Mouse (Mus musculus) intestine, embryonic 14.5 days (tissue): ENCODE measurements around the gene Cyb5d1. TPM values are rescaled to one million over a fixed set of nuclear protein-coding genes. Genes with fewer than 3 reads are reported as not detected.

Experiments used
- ATAC-seq: fragments of 200-750 bp; cut with Nextera tagmentation; replicated peaks from 2 replicates; pipeline ENCODE4 v1.8.0; 2017; ENCODE audit warnings: low read depth, moderate number of reproducible peaks, moderate TSS enrichment, moderate library complexity; ENCODE audit not compliant: low FRiP score, low TSS enrichment
- DNase-seq: peaks from one replicate; pipeline ENCODE4 v3.0.0-alpha.2; 2018; ENCODE audit warnings: low spot score
- H3K27ac ChIP-seq: fragments of 300-500 bp; sonication (generic); 2 replicates; pipeline ENCODE4 v1.5.1; 2014; ENCODE audit warnings: low read depth, mild to moderate bottlenecking, control low read depth
- H3K27me3 ChIP-seq: fragments of 300-500 bp; sonication (generic); replicated peaks from 2 replicates; pipeline ENCODE4 v1.6.1; 2014; ENCODE audit warnings: low read length, control low read depth; ENCODE audit not compliant: control insufficient read depth, insufficient read depth
- H3K36me3 ChIP-seq: fragments of 300-500 bp; sonication (generic); 2 replicates; pipeline ENCODE4 v1.6.1; 2014; ENCODE audit warnings: low read length, control low read depth; ENCODE audit not compliant: control insufficient read depth, insufficient read depth
- H3K4me1 ChIP-seq: fragments of 300-500 bp; sonication (generic); replicated peaks from 2 replicates; pipeline ENCODE4 v1.6.1; 2014; ENCODE audit warnings: low read length, control low read depth, mixed read lengths; ENCODE audit not compliant: control insufficient read depth, insufficient read depth
- H3K4me2 ChIP-seq: fragments of 300-500 bp; sonication (generic); 2 replicates; pipeline ENCODE4 v1.6.1; 2014; ENCODE audit warnings: low read length
- H3K4me3 ChIP-seq: fragments of 300-500 bp; sonication (generic); 2 replicates; pipeline ENCODE4 v1.5.1; 2014; ENCODE audit warnings: low read depth, low read length, control low read depth, mixed read lengths
- H3K9ac ChIP-seq: fragments of 300-500 bp; sonication (generic); 2 replicates; pipeline ENCODE4 v1.6.1; 2014; ENCODE audit warnings: mild to moderate bottlenecking, low read length
- H3K9me3 ChIP-seq: fragments of 300-500 bp; sonication (generic); 2 replicates; pipeline ENCODE4 v1.6.1; 2016; ENCODE audit warnings: low read length, control low read depth; ENCODE audit not compliant: control insufficient read depth
- whole genome bisulfite sequencing: fragments of 180-500 bp; shearing (Covaris S2); extraction: QIAGEN DNeasy Blood & Tissue Kit; methylation state at CpG from one replicate; pipeline ENCODE4 v1.1.7; 2014; 5-methylcytosine and 5-hydroxymethylcytosine counted together
- polyA plus RNA-seq: library from polyadenylated mRNA; unstranded; fragments of >200 nt; fragmentation: Nextera tagmentation; extraction: Ambion mirVana; gene quantifications from 2 replicates; pipeline ENCODE4 v1.2.1, GENCODE M21; 2014

The Cyb5d1 gene
- polyA plus RNA-seq, 1 experiment from 2014 or later, result 23.8 TPM

DNA sequence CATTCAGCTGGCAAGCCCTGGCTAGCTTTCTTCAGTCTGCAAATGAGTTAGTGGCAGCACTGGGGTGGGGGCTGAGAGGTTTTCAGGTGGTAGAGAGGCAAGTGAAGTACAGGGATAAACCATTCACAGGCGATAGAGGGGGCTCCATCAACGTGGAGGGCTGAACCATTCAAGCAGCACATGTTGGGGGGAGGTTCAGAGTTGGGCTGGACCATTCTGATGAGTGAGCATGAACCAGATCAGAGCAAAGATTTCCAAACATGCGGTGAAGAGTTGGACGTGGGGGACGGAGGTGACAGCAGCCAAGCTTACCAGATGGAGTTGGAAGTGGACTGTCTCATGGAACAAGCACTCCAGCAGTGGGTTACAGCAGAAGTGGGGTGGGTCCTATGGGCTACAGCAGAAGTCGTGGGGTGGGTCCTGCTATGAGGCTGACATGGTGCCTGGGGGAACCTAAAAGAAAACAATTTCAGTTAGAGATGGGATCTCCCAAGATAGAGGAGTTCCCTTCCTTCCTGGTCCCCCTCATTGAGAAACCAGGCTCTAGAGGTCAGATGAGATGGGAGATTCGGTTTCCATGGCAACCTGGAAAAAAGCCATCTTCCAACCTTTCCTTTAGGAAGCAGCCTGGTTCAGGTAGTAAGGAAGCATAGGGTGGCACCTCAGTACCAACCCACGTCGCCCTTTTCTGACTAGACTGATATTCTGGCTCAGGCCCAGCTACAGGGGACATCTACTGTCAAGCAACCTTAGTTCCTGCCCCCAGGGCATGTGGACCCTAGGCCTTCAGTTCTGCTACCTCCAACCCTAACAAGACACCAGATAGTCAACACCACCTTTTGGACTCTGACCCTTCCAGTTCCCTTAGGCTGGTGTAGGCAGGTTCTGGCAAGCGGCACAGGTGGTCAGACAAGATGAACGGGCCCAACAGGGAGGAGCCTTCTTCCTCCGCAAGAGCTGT lies 18.1 kb upstream of the Cyb5d1 start, which contains the start of gene Kdm6b:
Kdm6b (minus strand) TSS at position 455 of the 961 bp plus-strand sequence.
- peaks cover 44% of the 10 kb centered on the region for H3K4me1 ChIP-seq
- H3K9me3 ChIP-seq, result no peaks in the 10 kb centered on the region
- H3K4me3 ChIP-seq, result peak within 1 kb of the TSS; percentile 90
- H3K27ac ChIP-seq, result peak within 1 kb of the TSS; percentile 86
- H3K9ac ChIP-seq, result peak within 1 kb of the TSS; percentile 90
- H3K27me3 ChIP-seq, result no peaks in the 10 kb centered on the region
- peaks cover 15% of the 10 kb centered on the region; the same call in 1 of the 2 replicates for H3K36me3 ChIP-seq
- DNase-seq, result peak; percentile 69
- no peak for ATAC-seq
- 25% methylated on average over 12 of the region's 12 CpGs for WGBS
- peak within 1 kb of the TSS; percentile 85 for H3K4me2 ChIP-seq

DNA sequence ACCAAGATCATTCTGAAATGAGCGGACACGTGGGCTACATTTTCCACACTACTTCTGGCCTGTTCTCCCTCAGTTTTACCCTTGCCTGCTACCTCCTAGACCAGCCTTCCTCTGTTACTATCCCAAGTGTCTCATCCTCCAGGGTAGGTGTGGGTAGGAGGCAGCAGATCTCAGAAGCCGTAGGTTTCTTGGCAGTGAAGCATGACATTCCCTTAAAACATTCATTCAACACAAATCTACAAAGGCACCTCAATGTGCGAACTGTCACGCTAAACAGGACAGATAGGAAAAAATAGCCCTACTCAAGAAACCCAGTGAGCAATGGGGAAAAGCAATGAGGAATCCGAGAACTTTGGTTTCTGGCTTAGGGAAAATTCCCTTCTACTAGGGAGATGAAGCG lies 17.1 kb upstream of the Cyb5d1 start:
- Histone ChIP-seq H3K9ac (peak overlapping the region; percentile 3; the same call in 1 of the 2 replicates), H3K4me2 (peak overlapping the region; percentile 85), H3K36me3 (peaks cover 21% of the 10 kb centered on the region), H3K27me3 (no peaks in the 10 kb centered on the region), H3K4me3 (no peak overlapping the region), H3K9me3 (no peaks in the 10 kb centered on the region), H3K4me1 (peaks cover 52% of the 10 kb centered on the region), H3K27ac (no peak overlapping the region)
- DNase-seq (no peak), ATAC-seq (no peak)
- WGBS, result 55% methylated on average over 7 of the region's 7 CpGs

DNA sequence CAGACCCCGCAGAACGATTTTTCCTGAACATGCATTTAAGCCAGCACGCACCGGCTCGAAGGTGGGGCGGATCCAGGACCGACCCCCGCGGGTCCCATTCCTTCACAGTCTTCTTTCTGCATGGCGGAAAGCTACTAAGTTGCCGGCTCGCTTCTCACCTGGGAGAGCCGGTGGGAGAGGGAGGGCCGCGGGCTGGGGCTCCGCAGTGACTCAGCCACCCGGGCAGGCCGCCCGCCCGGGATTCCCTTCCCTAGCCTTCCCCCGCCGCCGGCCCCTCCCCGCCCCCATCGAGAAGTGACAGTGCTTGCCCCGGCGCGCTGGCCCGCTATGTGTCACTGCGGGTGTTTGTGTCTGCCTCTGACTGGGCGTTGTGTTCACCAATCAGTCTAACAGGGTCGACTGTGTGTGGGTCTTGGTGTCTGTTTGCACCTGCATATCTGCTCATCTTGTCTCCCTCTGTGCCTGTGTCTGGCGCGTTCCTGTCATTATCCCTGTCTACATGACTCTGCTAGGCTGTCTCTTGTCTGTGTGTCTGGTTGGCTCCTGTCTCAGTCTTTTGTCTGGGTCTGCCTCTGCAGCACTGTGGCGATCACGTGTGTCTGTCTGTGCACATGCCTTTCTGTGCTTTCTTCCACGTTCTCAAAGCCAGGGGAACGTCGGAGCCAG lies 16.2 kb upstream of the Cyb5d1 start:
- peak overlapping the region; percentile 85 for H3K4me2 ChIP-seq
- H3K4me1 ChIP-seq, result peaks cover 47% of the 10 kb centered on the region
- no peaks in the 10 kb centered on the region for H3K9me3 ChIP-seq
- H3K27ac ChIP-seq, result peak overlapping the region; percentile 98
- WGBS, result 1% methylated on average over 33 of the region's 39 CpGs
- H3K36me3 ChIP-seq, result peaks cover 30% of the 10 kb centered on the region
- H3K4me3 ChIP-seq, result peak overlapping the region; percentile 68
- ATAC-seq (no peak), DNase-seq (no peak)
- H3K9ac ChIP-seq, result peak overlapping the region; percentile 77
- H3K27me3 ChIP-seq, result no peaks in the 10 kb centered on the region

DNA sequence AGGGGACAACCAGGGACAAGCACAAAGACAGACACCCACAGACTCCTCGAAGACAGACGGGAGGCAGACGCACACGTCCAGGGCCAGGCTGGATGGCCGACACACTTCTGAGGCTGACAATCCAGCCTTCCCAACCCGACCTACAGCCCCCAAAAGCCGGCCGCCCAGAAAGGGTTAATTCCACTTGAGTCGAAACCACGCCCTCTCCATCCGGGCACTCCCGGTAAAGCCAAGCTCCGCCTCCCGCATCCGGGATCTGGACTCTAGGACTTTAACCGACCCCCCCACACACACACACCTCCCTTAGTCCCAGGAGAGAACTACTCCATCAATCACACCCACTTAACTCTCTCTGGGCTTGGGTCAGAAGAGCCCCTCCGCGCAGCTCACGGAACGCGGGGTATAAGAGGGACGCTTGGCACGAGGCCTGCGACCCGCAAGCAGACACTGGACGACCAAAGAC lies 15.7 kb upstream of the Cyb5d1 start:
- Histone ChIP-seq H3K4me2 (peak overlapping the region; percentile 85), H3K27me3 (no peaks in the 10 kb centered on the region), H3K9me3 (no peaks in the 10 kb centered on the region), H3K4me3 (peak overlapping the region; percentile 68), H3K36me3 (peaks cover 35% of the 10 kb centered on the region), H3K4me1 (peaks cover 47% of the 10 kb centered on the region), H3K27ac (peak overlapping the region; percentile 98), H3K9ac (peak overlapping the region; percentile 77)
- WGBS, result under 1% methylated on average over 26 of the region's 26 CpGs
- DNase-seq (peak; percentile 99), ATAC-seq (peak; percentile 63)

- Histone ChIP-seq H3K9ac (peak overlapping the region; percentile 77), H3K4me3 (peak overlapping the region; percentile 68), H3K36me3 (peaks cover 42% of the 10 kb centered on the region), H3K27ac (peak overlapping the region; percentile 98), H3K4me2 (peak overlapping the region; percentile 85), H3K9me3 (no peaks in the 10 kb centered on the region), H3K4me1 (peaks cover 47% of the 10 kb centered on the region), H3K27me3 (no peaks in the 10 kb centered on the region)
- DNase-seq (peak; percentile 80), ATAC-seq (peak; percentile 2; the same call in 1 of the 2 replicates)
- WGBS, result under 1% methylated on average over 41 of the region's 41 CpGs
These were observed 15.1 kb upstream of the Cyb5d1 start for GRCm38 (mm10) chr11:69410310-69411072.

DNA sequence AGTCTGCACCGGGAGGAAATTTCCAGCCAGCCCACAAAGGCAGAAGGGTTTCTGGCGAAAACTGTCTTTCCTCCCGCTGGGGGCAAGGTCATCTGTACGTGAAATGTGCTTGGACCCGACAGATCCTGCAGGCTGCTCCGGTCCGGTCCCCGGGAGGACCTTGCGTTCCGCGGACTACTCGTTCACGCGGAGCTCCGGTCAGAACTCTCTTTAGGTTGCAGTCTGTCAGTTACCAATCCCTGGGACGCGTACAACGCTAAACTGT lies 14.5 kb upstream of the Cyb5d1 start:
- peak overlapping the region; percentile 77 for H3K9ac ChIP-seq
- peak overlapping the region; percentile 85 for H3K4me2 ChIP-seq
- DNase-seq (no peak), ATAC-seq (no peak)
- H3K27ac ChIP-seq, result peak overlapping the region; percentile 98
- H3K36me3 ChIP-seq, result peaks cover 47% of the 10 kb centered on the region
- H3K4me3 ChIP-seq, result peak overlapping the region; percentile 68
- H3K9me3 ChIP-seq, result no peaks in the 10 kb centered on the region
- 0% methylated on average over 18 of the region's 18 CpGs for WGBS
- H3K4me1 ChIP-seq, result peaks cover 45% of the 10 kb centered on the region
- H3K27me3 ChIP-seq, result no peaks in the 10 kb centered on the region

DNA sequence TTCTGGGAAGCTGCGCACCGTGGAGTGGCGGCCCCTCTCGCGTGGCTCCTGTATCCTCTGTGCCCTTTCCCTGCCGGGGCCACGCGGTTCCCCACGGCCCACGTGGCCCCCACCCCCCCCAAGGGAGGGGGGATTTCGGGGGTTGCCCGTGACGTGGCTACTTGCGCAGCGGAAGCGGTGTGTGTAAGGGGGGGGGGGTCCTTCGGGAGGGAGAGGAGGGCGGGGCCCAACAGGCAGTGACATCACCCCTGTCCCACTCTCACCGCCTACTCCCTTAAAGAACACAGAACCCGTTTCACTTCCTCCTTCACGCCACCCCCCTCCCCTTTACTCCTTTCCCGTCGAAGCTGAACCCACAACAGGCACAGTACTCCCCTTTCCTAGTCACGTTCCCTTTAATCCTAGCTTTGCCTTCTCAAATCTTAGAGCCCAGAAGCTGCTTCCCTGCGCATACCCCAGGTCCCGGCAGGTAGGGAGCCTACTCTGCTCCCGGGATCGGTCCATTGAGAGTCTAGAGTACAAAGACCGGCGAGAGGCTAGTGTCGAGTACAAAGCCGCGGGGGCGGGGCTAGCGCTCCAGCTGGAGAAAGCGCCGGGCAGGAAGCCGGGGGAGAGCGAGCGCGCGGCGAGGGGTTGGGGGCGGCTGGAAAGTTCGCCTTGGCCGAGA lies 14.1 kb upstream of the Cyb5d1 start:
- H3K4me2 ChIP-seq, result peak overlapping the region; percentile 85
- peaks cover 40% of the 10 kb centered on the region for H3K4me1 ChIP-seq
- H3K9me3 ChIP-seq, result no peaks in the 10 kb centered on the region
- H3K9ac ChIP-seq, result peak overlapping the region; percentile 77
- ATAC-seq (peak; percentile 41), DNase-seq (peak; percentile 95)
- peak overlapping the region; percentile 98 for H3K27ac ChIP-seq
- WGBS, result under 1% methylated on average over 45 of the region's 46 CpGs
- H3K36me3 ChIP-seq, result peaks cover 51% of the 10 kb centered on the region
- H3K27me3 ChIP-seq, result no peaks in the 10 kb centered on the region
- peak overlapping the region; percentile 68 for H3K4me3 ChIP-seq
